Mouse (Mus musculus) neural tube, embryonic 13.5 days (tissue): ENCODE measurements around the gene Gm20388. TPM values are rescaled to one million over a fixed set of nuclear protein-coding genes. Genes with fewer than 3 reads are reported as not detected.

Source experiments
- ATAC-seq: fragments of 200-750 bp; cut with Nextera tagmentation; 2 replicates; pipeline ENCODE4 v1.8.0; 2017; ENCODE audit warnings: low read depth, mild to moderate bottlenecking, moderate TSS enrichment, moderate library complexity
- H3K27ac ChIP-seq: fragments of 300-500 bp; sonication (generic); replicated peaks from 2 replicates; pipeline ENCODE4 v1.5.1; 2015; ENCODE audit warnings: moderate library complexity, mild to moderate bottlenecking, inconsistent platforms
- H3K27me3 ChIP-seq: fragments of 300-500 bp; sonication (generic); 2 replicates; pipeline ENCODE4 v1.6.1; 2015; ENCODE audit warnings: mild to moderate bottlenecking, inconsistent platforms
- H3K36me3 ChIP-seq: fragments of 300-500 bp; sonication (generic); 2 replicates; pipeline ENCODE4 v1.6.1; 2015; ENCODE audit warnings: mild to moderate bottlenecking, inconsistent platforms
- H3K4me1 ChIP-seq: fragments of 300-500 bp; sonication (generic); replicated peaks from 2 replicates; pipeline ENCODE4 v1.6.1; 2015; ENCODE audit warnings: inconsistent platforms
- H3K4me2 ChIP-seq: fragments of 300-500 bp; sonication (generic); 2 replicates; pipeline ENCODE4 v1.6.1; 2015; ENCODE audit warnings: inconsistent platforms, mild to moderate bottlenecking, moderate library complexity
- H3K4me3 ChIP-seq: fragments of 300-500 bp; sonication (generic); 2 replicates; pipeline ENCODE4 v1.5.1; 2015; ENCODE audit warnings: mild to moderate bottlenecking, inconsistent platforms
- H3K9ac ChIP-seq: fragments of 300-500 bp; sonication (generic); 2 replicates; pipeline ENCODE4 v1.6.1; 2015; ENCODE audit warnings: moderate library complexity, mild to moderate bottlenecking, inconsistent platforms
- H3K9me3 ChIP-seq: fragments of 300-500 bp; sonication (generic); 2 replicates; pipeline ENCODE4 v1.6.1; 2016; ENCODE audit warnings: inconsistent platforms
- WGBS: fragments of 180-500 bp; shearing (Covaris S2); methylation state at CpG from one replicate; pipeline ENCODE4 v1.1.7; 2015; 5-methylcytosine and 5-hydroxymethylcytosine counted together
- polyA plus RNA-seq: library from polyadenylated mRNA; unstranded; fragments of >200 nt; fragmentation: Nextera tagmentation; extraction: Ambion mirVana; gene quantifications from 2 replicates; pipeline ENCODE4 v1.2.1, GENCODE M21; 2015

The Gm20388 gene
- polyA plus RNA-seq, 1 experiment from 2014 or later: 0.27 TPM

GRCm38 (mm10) chr8:123401936-123402335 is 3491.3 kb downstream of the Gm20388 start:
- no peak overlapping the region for H3K27ac ChIP-seq
- ATAC-seq: no peak
- H3K9me3 ChIP-seq: no peaks in the 10 kb centered on the region
- no peak overlapping the region for H3K4me3 ChIP-seq
- no peaks in the 10 kb centered on the region for H3K27me3 ChIP-seq
- H3K4me1 ChIP-seq: peaks cover 13% of the 10 kb centered on the region
- no peak overlapping the region for H3K9ac ChIP-seq
- no peak overlapping the region for H3K4me2 ChIP-seq
- WGBS: 91% methylated on average over 9 of the region's 9 CpGs
- peaks cover 77% of the 10 kb centered on the region for H3K36me3 ChIP-seq

GRCm38 (mm10) chr8:123402730-123403326 is 3492.2 kb downstream of the Gm20388 start:
- no peak overlapping the region for H3K4me2 ChIP-seq
- H3K27ac ChIP-seq: no peak overlapping the region
- WGBS: 86% methylated on average over 9 of the region's 9 CpGs
- peaks cover 68% of the 10 kb centered on the region for H3K36me3 ChIP-seq
- no peak for ATAC-seq
- H3K4me1 ChIP-seq: peaks cover 15% of the 10 kb centered on the region
- H3K27me3 ChIP-seq: no peaks in the 10 kb centered on the region; the same call in 1 of the 2 replicates
- H3K9me3 ChIP-seq: no peaks in the 10 kb centered on the region
- H3K4me3 ChIP-seq: no peak overlapping the region
- H3K9ac ChIP-seq: no peak overlapping the region

GRCm38 (mm10) chr8:123404521-123404920 is 3493.9 kb downstream of the Gm20388 start:
- Histone ChIP-seq H3K9ac (0 out of 2 replicates have a peak overlapping the region, but pooled peaks have one; percentile 34), H3K27ac (no peak overlapping the region), H3K9me3 (no peaks in the 10 kb centered on the region), H3K4me3 (no peak overlapping the region), H3K4me2 (no peak overlapping the region), H3K4me1 (peaks cover 22% of the 10 kb centered on the region), H3K36me3 (peaks cover 51% of the 10 kb centered on the region), H3K27me3 (no peaks in the 10 kb centered on the region; the same call in 1 of the 2 replicates)
- no peak for ATAC-seq
- 37% methylated on average over 8 of the region's 8 CpGs for WGBS

GRCm38 (mm10) chr8:123406786-123407185 is 3496.1 kb downstream of the Gm20388 start, which contains the start of gene Mc1r:
Gene Mc1r (plus strand): TSS chr8:123407107.
- Histone ChIP-seq H3K36me3 (peaks cover 28% of the 10 kb centered on the region), H3K27me3 (no peaks in the 10 kb centered on the region; the same call in 1 of the 2 replicates), H3K27ac (no peak within 1 kb of the TSS), H3K4me1 (peaks cover 34% of the 10 kb centered on the region), H3K4me3 (no peak within 1 kb of the TSS), H3K9ac (no peak within 1 kb of the TSS), H3K9me3 (no peaks in the 10 kb centered on the region), H3K4me2 (0 out of 2 replicates have a peak within 1 kb of the TSS, but pooled peaks have one; percentile 7)
- 7% methylated on average over 4 of the region's 4 CpGs for WGBS
- no peak for ATAC-seq

- Histone ChIP-seq H3K4me3 (no peak overlapping the region), H3K9me3 (no peaks in the 10 kb centered on the region), H3K27ac (no peak overlapping the region), H3K27me3 (no peaks in the 10 kb centered on the region; the same call in 1 of the 2 replicates), H3K4me2 (no peak overlapping the region), H3K9ac (no peak overlapping the region), H3K36me3 (peaks cover 20% of the 10 kb centered on the region), H3K4me1 (peaks cover 34% of the 10 kb centered on the region)
- 92% methylated on average over 13 of the region's 13 CpGs for WGBS
- ATAC-seq: no peak
Measured at GRCm38 (mm10) chr8:123407612-123408011, 3497.0 kb downstream of the Gm20388 start.

- Histone ChIP-seq H3K4me1 (peaks cover 34% of the 10 kb centered on the region), H3K27ac (peak overlapping the region; percentile 98), H3K4me3 (peak overlapping the region; percentile 87), H3K27me3 (no peaks in the 10 kb centered on the region; the same call in 1 of the 2 replicates), H3K9me3 (no peaks in the 10 kb centered on the region), H3K9ac (peak overlapping the region; percentile 100), H3K36me3 (peaks cover 7% of the 10 kb centered on the region; the same call in 1 of the 2 replicates), H3K4me2 (peak overlapping the region; percentile 85)
- no peak for ATAC-seq
- WGBS: 75% methylated on average over 9 of the region's 9 CpGs
Measured at GRCm38 (mm10) chr8:123408586-123409544, 3498.2 kb downstream of the Gm20388 start.

- H3K4me3 ChIP-seq: peak overlapping the region; percentile 87
- WGBS: 24% methylated on average over 8 of the region's 8 CpGs
- H3K4me1 ChIP-seq: peaks cover 31% of the 10 kb centered on the region
- H3K9me3 ChIP-seq: no peaks in the 10 kb centered on the region
- no peaks in the 10 kb centered on the region for H3K36me3 ChIP-seq
- peak overlapping the region; percentile 85 for H3K4me2 ChIP-seq
- peak overlapping the region; percentile 98 for H3K27ac ChIP-seq
- no peak for ATAC-seq
- peak overlapping the region; percentile 100 for H3K9ac ChIP-seq
- no peaks in the 10 kb centered on the region; the same call in 1 of the 2 replicates for H3K27me3 ChIP-seq
Measured at GRCm38 (mm10) chr8:123410049-123410587, 3499.5 kb downstream of the Gm20388 start.

GRCm38 (mm10) chr8:123410788-123411187 is 3500.1 kb downstream of the Gm20388 start:
- H3K36me3 ChIP-seq: no peaks in the 10 kb centered on the region
- H3K9ac ChIP-seq: peak overlapping the region; percentile 100
- peak overlapping the region; percentile 85 for H3K4me2 ChIP-seq
- peak; percentile 12 for ATAC-seq
- H3K27ac ChIP-seq: peak overlapping the region; percentile 98
- H3K4me1 ChIP-seq: peaks cover 37% of the 10 kb centered on the region
- H3K27me3 ChIP-seq: no peaks in the 10 kb centered on the region; the same call in 1 of the 2 replicates
- peak overlapping the region; percentile 87 for H3K4me3 ChIP-seq
- 4% methylated on average over 11 of the region's 11 CpGs for WGBS
- H3K9me3 ChIP-seq: no peaks in the 10 kb centered on the region

GRCm38 (mm10) chr8:123411246-123411645 is 3500.6 kb downstream of the Gm20388 start, which contains the start of gene Tubb3:
Gene Tubb3 (plus strand): TSS chr8:123411424.
- no peaks in the 10 kb centered on the region; the same call in 1 of the 2 replicates for H3K27me3 ChIP-seq

GRCm38 (mm10) chr8:123411781-123412327 is 3501.2 kb downstream of the Gm20388 start:
- Histone ChIP-seq H3K36me3 (0 out of 2 replicates have a peak, but pooled peaks cover 4% of the 10 kb centered on the region), H3K27ac (peak overlapping the region; percentile 98), H3K9ac (peak overlapping the region; percentile 100), H3K9me3 (no peaks in the 10 kb centered on the region), H3K27me3 (no peaks in the 10 kb centered on the region; the same call in 1 of the 2 replicates), H3K4me1 (peaks cover 42% of the 10 kb centered on the region), H3K4me3 (peak overlapping the region; percentile 87), H3K4me2 (peak overlapping the region; percentile 85)
- 2% methylated on average over 16 of the region's 16 CpGs for WGBS
- ATAC-seq: peak; percentile 36; the same call in 1 of the 2 replicates

More at GRCm38 (mm10) chr8:123411246-123411645, 3500.6 kb downstream of the Gm20388 start, which contains the start of gene Tubb3:
- WGBS: 3% methylated on average over 29 of the region's 29 CpGs
- H3K4me2 ChIP-seq: peak within 1 kb of the TSS; percentile 85
- no peaks in the 10 kb centered on the region for H3K9me3 ChIP-seq
- peaks cover 41% of the 10 kb centered on the region for H3K4me1 ChIP-seq
- ATAC-seq: peak; percentile 92
- H3K36me3 ChIP-seq: 0 out of 2 replicates have a peak, but pooled peaks cover under 1% of the 10 kb centered on the region
- peak within 1 kb of the TSS; percentile 98 for H3K27ac ChIP-seq
- peak within 1 kb of the TSS; percentile 87 for H3K4me3 ChIP-seq
- peak within 1 kb of the TSS; percentile 100 for H3K9ac ChIP-seq

GRCm38 (mm10) chr8:123412560-123413170 is 3502.0 kb downstream of the Gm20388 start:
- ATAC-seq: peak; percentile 13
- H3K27me3 ChIP-seq: no peaks in the 10 kb centered on the region; the same call in 1 of the 2 replicates
- H3K4me2 ChIP-seq: peak overlapping the region; percentile 85
- H3K27ac ChIP-seq: peak overlapping the region; percentile 98
- peaks cover 6% of the 10 kb centered on the region; the same call in 1 of the 2 replicates for H3K36me3 ChIP-seq
- H3K4me1 ChIP-seq: peaks cover 46% of the 10 kb centered on the region
- WGBS: under 1% methylated on average over 12 of the region's 12 CpGs
- peak overlapping the region; percentile 100 for H3K9ac ChIP-seq
- no peaks in the 10 kb centered on the region for H3K9me3 ChIP-seq
- peak overlapping the region; percentile 87 for H3K4me3 ChIP-seq
